7 mouse cellular contexts compared by ENCODE assay signal in the genomic region with DNA sequence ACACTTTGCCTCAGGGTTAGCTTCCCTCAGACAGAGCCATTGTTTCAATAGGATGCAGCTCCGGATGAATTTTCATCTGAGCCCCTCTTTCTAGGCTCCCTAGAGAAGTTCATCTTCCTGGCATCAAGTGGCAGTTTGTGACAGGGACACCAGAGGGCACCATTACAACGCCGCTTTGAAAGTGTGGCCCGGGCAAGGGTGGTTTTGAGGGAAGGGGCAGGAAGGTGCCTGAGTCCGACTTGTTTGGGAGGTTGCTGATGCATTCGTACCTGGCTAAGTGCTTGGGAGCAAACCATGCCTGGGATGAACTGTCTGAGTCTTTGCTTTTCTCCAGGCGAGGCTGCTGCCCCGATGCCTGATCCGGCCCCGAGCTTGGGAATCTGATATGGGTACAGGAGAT. TPM values are rescaled to one million over a fixed set of nuclear protein-coding genes. Genes with fewer than 3 reads are reported as not detected.
DNase-seq lines count a peak whose midpoint lies in the region; ATAC-seq and TF ChIP-seq lines count a peak whose summit lies in the region.
"Not testable (repeated sequence)": the region's sequence is repeated elsewhere in the genome, so short reads cannot be mapped to it uniquely, and the experiment has no call there.

No protein-coding gene starts in this region.

- intact Hi-C loops in gastrocnemius, adult 2 months (cut with DNase I) = loop anchor here (1.0 to 10.0 kb wide), 3 partner anchors 51 to 202 kb away; no protein-coding TSS in a partner anchor

- H3K36me3 ChIP-seq in hindbrain, embryonic 16.5 days (ENCODE audit: control insufficient read depth, insufficient read depth, low read length) = not testable (repeated sequence)

- H3K4me1 ChIP-seq in hindbrain, embryonic 16.5 days (ENCODE audit: control insufficient read depth, insufficient read depth, low read depth, low read length) = peaks cover 28% of the 10 kb centered on the region

- TF ChIP-seq CTCF in gastrocnemius, adult 2 months (IDR thresholded peaks at IDR 0.05) = peak; percentile 86

- H3K4me3 ChIP-seq in gastrocnemius, adult 2 months = peak overlapping the region; percentile 42
- not testable (repeated sequence) for H3K4me3 ChIP-seq in hindbrain, embryonic 16.5 days (ENCODE audit: low read length)

- H3K9me3 ChIP-seq in hindbrain, embryonic 16.5 days (ENCODE audit: control insufficient read depth, low read length) = not testable (repeated sequence)

- peak overlapping the region; percentile 31; the same call in 1 of the 2 replicates for H3K9ac ChIP-seq in hindbrain, embryonic 16.5 days (ENCODE audit: low read depth, low read length)

- H3K4me2 ChIP-seq in hindbrain, embryonic 16.5 days (ENCODE audit: low read length) = not testable (repeated sequence)

- H3K27me3 ChIP-seq in hindbrain, embryonic 16.5 days (replicated peaks; ENCODE audit: control insufficient read depth, insufficient read depth, low read length) = not testable (repeated sequence)

- not testable (repeated sequence) for ATAC-seq in hindbrain, embryonic 16.5 days
- ATAC-seq in megakaryocyte, adult 5-6 weeks (ENCODE audit: poor library complexity, severe bottlenecking) = peak; percentile 31

- peak overlapping the region; percentile 51; the same call in 1 of the 2 replicates for H3K27ac ChIP-seq in gastrocnemius, adult 2 months
- 0 out of 2 replicates have a peak overlapping the region, but pooled peaks have one; percentile 12 for H3K27ac ChIP-seq in hindbrain, embryonic 16.5 days (ENCODE audit: low read depth, low read length)

- DNase-seq in NIH3T3 (ENCODE audit: low read depth) = peak; percentile 82
- DNase-seq in cerebellum, postnatal 14 days = peak; percentile 83
- peak; percentile 71 for DNase-seq in gastrocnemius, adult 2 months
- DNase-seq in left cerebral cortex, adult 18-20 months (ENCODE audit: low spot score in 2 of 2) = peak; percentile 56 to 57
- DNase-seq in right cerebral cortex, postnatal 4 days = peak; percentile 56

- 45% methylated on average over 10 of the region's 10 CpGs for WGBS in hindbrain, embryonic 16.5 days

RNA-seq across cellular contexts. Expression of a gene that starts 5.3 kb away (rescaled TPM):
- total RNA-seq in gastrocnemius, adult 2 months (2021) = 10 to 100 TPM; 10.2 to 12.4 TPM
- 12.1 and 16.7 TPM in 2 replicates for polyA plus RNA-seq in hindbrain, embryonic 16.5 days (2015; fragmentation: Nextera tagmentation; extraction: Ambion mirVana)
- 10 to 100 TPM; 14.4 to 14.9 TPM for total RNA-seq in left cerebral cortex, adult 18-20 months (2021)
- total RNA-seq in megakaryocyte, adult 5-6 weeks (2015) = 124 and 125 TPM in 2 replicates
- 38.8 and 43.3 TPM in 2 replicates for total RNA-seq in megakaryocyte, adult 5-6 weeks (2017)

RNA-seq across cellular contexts. Expression of a gene that starts 14.7 kb away (rescaled TPM):
- under 1 TPM in 1 of 2 experiments, not detected in 1; 0.11 TPM for total RNA-seq in gastrocnemius, adult 2 months (2021)
- 4.6 and 6.3 TPM in 2 replicates for polyA plus RNA-seq in hindbrain, embryonic 16.5 days (2015; fragmentation: Nextera tagmentation; extraction: Ambion mirVana)
- total RNA-seq in left cerebral cortex, adult 18-20 months (2021) = under 1 TPM; 0.33 to 0.45 TPM
- total RNA-seq in megakaryocyte, adult 5-6 weeks (2015) = 26.4 and 31.3 TPM in 2 replicates
- total RNA-seq in megakaryocyte, adult 5-6 weeks (2017) = 26.5 and 27.5 TPM in 2 replicates

RNA-seq across cellular contexts. Expression of a gene that starts 58.9 kb away (rescaled TPM):
- 1 to 10 TPM; 6.1 to 6.6 TPM for total RNA-seq in gastrocnemius, adult 2 months (2021)
- 4.1 and 4.2 TPM in 2 replicates for polyA plus RNA-seq in hindbrain, embryonic 16.5 days (2015; fragmentation: Nextera tagmentation; extraction: Ambion mirVana)
- 10 to 100 TPM; 73.3 to 75.5 TPM for total RNA-seq in left cerebral cortex, adult 18-20 months (2021)
- total RNA-seq in megakaryocyte, adult 5-6 weeks (2015) = 25.9 and 26.6 TPM in 2 replicates
- total RNA-seq in megakaryocyte, adult 5-6 weeks (2017) = 4.9 and 7.0 TPM in 2 replicates

Comparison
In these comparisons a context has a peak if more than half of its experiments do, and no peak if none do; other contexts are left out.
1. RNA of a gene that starts 14.7 kb away (total RNA-seq): 26.4 to 31.3 TPM in megakaryocyte, adult 5-6 weeks; 0.33 to 0.45 TPM in left cerebral cortex, adult 18-20 months and 0.11 TPM in gastrocnemius, adult 2 months; every median in the first group is over 10 times any median in the second.
2. Peak in every context shown above with its lines, with median percentiles within 50 percentile points of each other: DNase-seq.